Mouse (Mus musculus) urinary bladder, postnatal 4 days (tissue): ENCODE data around the gene Slc35e2.
"Not testable (repeated sequence)": the region's sequence is repeated elsewhere in the genome, so short reads cannot be mapped to it uniquely, and the experiment has no call there.

Experiments
- DNase-seq, 2 experiments: peaks; one replicate each; pipeline ENCODE4 v3.0.0; 2021 to 2022; ENCODE audit warnings: low spot score in 2 of 2

Slc35e2 gene

GRCm38 (mm10) chr4:155601091-155601996 lies at the start of gene Slc35e2:
Gene Slc35e2, plus strand, starts transcription at chr4:155601416.
- DNase-seq = peak; percentile 90 to 94

GRCm38 (mm10) chr4:155552917-155553532 lies 48.2 kb upstream of the Slc35e2 start:
- DNase-seq = no peak

GRCm38 (mm10) chr4:155554880-155555279 lies 46.3 kb upstream of the Slc35e2 start:
- DNase-seq = no peak

GRCm38 (mm10) chr4:155555464-155555863 lies 45.8 kb upstream of the Slc35e2 start:
- DNase-seq = no peak

GRCm38 (mm10) chr4:155559454-155559853 lies 41.8 kb upstream of the Slc35e2 start:
- no peak for DNase-seq

GRCm38 (mm10) chr4:155560932-155561331 lies 40.3 kb upstream of the Slc35e2 start:
- DNase-seq = no peak

GRCm38 (mm10) chr4:155561661-155562442 lies 39.4 kb upstream of the Slc35e2 start, which contains the start of gene Nadk:
Gene Nadk, plus strand, starts transcription at chr4:155562378.
- no peak for DNase-seq

GRCm38 (mm10) chr4:155562725-155563399 lies 38.4 kb upstream of the Slc35e2 start:
- peak; percentile 65 to 69 for DNase-seq

GRCm38 (mm10) chr4:155563400-155564231 lies 37.6 kb upstream of the Slc35e2 start:
- DNase-seq = peak; percentile 96 to 97

GRCm38 (mm10) chr4:155564315-155565069 lies 36.7 kb upstream of the Slc35e2 start:
- peak in 1 of 2 experiments; percentile 39 for DNase-seq

GRCm38 (mm10) chr4:155566555-155566954 lies 34.7 kb upstream of the Slc35e2 start:
- no peak for DNase-seq

GRCm38 (mm10) chr4:155568170-155568569 lies 33.0 kb upstream of the Slc35e2 start:
- DNase-seq = no peak

- DNase-seq = no peak
Observed at GRCm38 (mm10) chr4:155568632-155569370, 32.4 kb upstream of the Slc35e2 start.

- DNase-seq = no peak
Observed at GRCm38 (mm10) chr4:155569818-155570217, 31.4 kb upstream of the Slc35e2 start.

- DNase-seq = not testable (repeated sequence)
Observed at GRCm38 (mm10) chr4:155570315-155570714, 30.9 kb upstream of the Slc35e2 start.

- no peak for DNase-seq
Observed at GRCm38 (mm10) chr4:155571442-155571841, 29.8 kb upstream of the Slc35e2 start.

GRCm38 (mm10) chr4:155573155-155573554 lies 28.1 kb upstream of the Slc35e2 start:
- DNase-seq = no peak

GRCm38 (mm10) chr4:155573876-155574275 lies 27.3 kb upstream of the Slc35e2 start:
- DNase-seq = no peak

GRCm38 (mm10) chr4:155574931-155575330 lies 26.3 kb upstream of the Slc35e2 start:
- DNase-seq = no peak
